In the genomic region with DNA sequence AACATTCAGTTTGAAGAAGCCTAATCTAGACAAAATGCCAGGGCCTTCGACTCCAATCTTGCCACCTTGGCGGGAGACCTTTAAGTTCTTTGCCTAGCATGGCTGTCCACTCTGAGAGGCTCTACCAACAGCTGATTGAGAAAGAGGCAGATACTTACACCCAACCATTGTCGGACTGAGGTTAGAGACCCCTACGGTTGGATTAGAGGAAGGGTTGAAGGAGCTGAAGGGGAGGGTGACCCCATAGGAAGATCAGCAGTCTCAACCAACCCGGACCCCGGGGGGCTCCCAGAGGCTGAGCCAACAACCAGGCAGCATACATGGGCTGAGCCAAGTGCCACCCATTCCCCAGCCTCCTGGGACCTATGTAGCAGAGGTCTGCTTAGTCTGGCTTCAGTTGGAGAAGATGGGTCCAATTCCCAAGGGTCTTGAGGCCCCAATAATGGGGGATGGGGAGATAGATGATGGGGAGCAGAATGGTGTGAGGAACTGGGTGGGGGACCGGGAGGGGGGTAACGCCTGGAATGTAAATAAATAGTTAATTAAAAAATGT, we compare ENCODE assay signal across 7 mouse cellular contexts. TPM values are rescaled to one million over a fixed set of nuclear protein-coding genes. Genes with fewer than 3 reads are reported as not detected.
DNase-seq lines count a peak whose midpoint lies in the region; ATAC-seq and TF ChIP-seq lines count a peak whose summit lies in the region.

No protein-coding gene starts in this region.

- peak; percentile 61 for ATAC-seq in lung, embryonic 16.5 days (ENCODE audit: low read depth)
- peak; percentile 61 for ATAC-seq in forebrain, postnatal 0 days
- ATAC-seq in neural tube, embryonic 13.5 days (ENCODE audit: low read depth): peak; percentile 82
- no peak for ATAC-seq in megakaryocyte progenitor cell, adult 5-6 weeks (replicated peaks; ENCODE audit: poor library complexity)

- DNase-seq in lung, postnatal 36 days: no peak
- peak; percentile 19 to 38 for DNase-seq in cerebellum, adult 18-20 months
- no peak for DNase-seq in forebrain, postnatal 0 days
- peak; percentile 9 to 27 for DNase-seq in kidney, postnatal 4 days

- H3K4me2 ChIP-seq in lung, embryonic 16.5 days (ENCODE audit: low read depth, low read length): peak overlapping the region; percentile 74
- H3K4me2 ChIP-seq in forebrain, postnatal 0 days (ENCODE audit: low read depth): peak overlapping the region; percentile 64
- H3K4me2 ChIP-seq in neural tube, embryonic 13.5 days: peak overlapping the region; percentile 86

- no peaks in the 10 kb centered on the region for H3K36me3 ChIP-seq in lung, embryonic 16.5 days (ENCODE audit: control insufficient read depth, insufficient read depth, low read length)
- H3K36me3 ChIP-seq in forebrain, postnatal 0 days (ENCODE audit: insufficient read depth): no peaks in the 10 kb centered on the region
- H3K36me3 ChIP-seq in neural tube, embryonic 13.5 days: no peaks in the 10 kb centered on the region

- peak overlapping the region; percentile 88 for H3K9ac ChIP-seq in lung, embryonic 16.5 days (ENCODE audit: low read length)
- H3K9ac ChIP-seq in forebrain, postnatal 0 days: peak overlapping the region; percentile 93
- peak overlapping the region; percentile 88 for H3K9ac ChIP-seq in neural tube, embryonic 13.5 days

- H3K4me3 ChIP-seq in lung, embryonic 16.5 days (ENCODE audit: low read length): peak overlapping the region; percentile 77
- H3K4me3 ChIP-seq in forebrain, postnatal 0 days (ENCODE audit: low read depth, low read length): peak overlapping the region; percentile 96
- H3K4me3 ChIP-seq in neural tube, embryonic 13.5 days: peak overlapping the region; percentile 83

- H3K27ac ChIP-seq in lung, embryonic 16.5 days (ENCODE audit: low read length): no peak overlapping the region
- peak overlapping the region; percentile 94 for H3K27ac ChIP-seq in forebrain, postnatal 0 days (ENCODE audit: low read depth, low read length)
- H3K27ac ChIP-seq in neural tube, embryonic 13.5 days (replicated peaks): peak overlapping the region; percentile 89; the same call in 1 of the 2 replicates

- H3K27me3 ChIP-seq in lung, embryonic 16.5 days (ENCODE audit: control insufficient read depth, insufficient read depth, low read depth, low read length): no peaks in the 10 kb centered on the region
- H3K27me3 ChIP-seq in forebrain, postnatal 0 days (ENCODE audit: insufficient read depth, low read length): no peaks in the 10 kb centered on the region
- H3K27me3 ChIP-seq in neural tube, embryonic 13.5 days: no peaks in the 10 kb centered on the region

- no peak for TF ChIP-seq CTCF in forebrain, postnatal 0 days (IDR thresholded peaks at IDR 0.05; ENCODE audit: low read depth)

- H3K4me1 ChIP-seq in lung, embryonic 16.5 days (replicated peaks; ENCODE audit: control insufficient read depth, insufficient read depth, low read length): peaks cover 8% of the 10 kb centered on the region
- H3K4me1 ChIP-seq in forebrain, postnatal 0 days (ENCODE audit: insufficient read depth): peaks cover 9% of the 10 kb centered on the region; the same call in 1 of the 2 replicates
- peaks cover 24% of the 10 kb centered on the region for H3K4me1 ChIP-seq in neural tube, embryonic 13.5 days (replicated peaks)

- 48% methylated on average over 8 of the region's 8 CpGs for WGBS in lung, embryonic 16.5 days
- 58% methylated on average over 8 of the region's 8 CpGs for WGBS in forebrain, postnatal 0 days
- 63% methylated on average over 8 of the region's 8 CpGs for WGBS in neural tube, embryonic 13.5 days

- H3K9me3 ChIP-seq in lung, embryonic 16.5 days (ENCODE audit: control insufficient read depth, low read length): no peaks in the 10 kb centered on the region
- no peaks in the 10 kb centered on the region for H3K9me3 ChIP-seq in forebrain, postnatal 0 days (ENCODE audit: low read length)
- no peaks in the 10 kb centered on the region for H3K9me3 ChIP-seq in neural tube, embryonic 13.5 days

RNA-seq across cellular contexts. Expression of gene C1d, which starts 0.5 kb away (rescaled TPM):
- polyA plus RNA-seq in lung, embryonic 16.5 days (2015; fragmentation: Nextera tagmentation; extraction: Ambion mirVana): 88.2 and 89.1 TPM in 2 replicates
- total RNA-seq in forebrain, postnatal 0 days (2014; rRNA removed): 66.2 and 69.2 TPM in 2 replicates
- polyA plus RNA-seq in forebrain, postnatal 0 days (2015; fragmentation: Nextera tagmentation; extraction: Ambion mirVana): 179 and 203 TPM in 2 replicates
- polyA plus RNA-seq in neural tube, embryonic 13.5 days (2015; fragmentation: Nextera tagmentation; extraction: Ambion mirVana): 129 and 140 TPM in 2 replicates
- 56.5 and 62.5 TPM in 2 replicates for total RNA-seq in megakaryocyte progenitor cell, adult 5-6 weeks (2015)
- 55.7 and 70.1 TPM in 2 replicates for total RNA-seq in megakaryocyte progenitor cell, adult 5-6 weeks (2017)

RNA-seq across cellular contexts. Expression of gene Pno1, which starts 45.5 kb away (rescaled TPM):
- 48.7 and 53.0 TPM in 2 replicates for polyA plus RNA-seq in lung, embryonic 16.5 days (2015; fragmentation: Nextera tagmentation; extraction: Ambion mirVana)
- 42.6 and 48.6 TPM in 2 replicates for total RNA-seq in forebrain, postnatal 0 days (2014; rRNA removed)
- 60.4 and 71.0 TPM in 2 replicates for polyA plus RNA-seq in forebrain, postnatal 0 days (2015; fragmentation: Nextera tagmentation; extraction: Ambion mirVana)
- polyA plus RNA-seq in neural tube, embryonic 13.5 days (2015; fragmentation: Nextera tagmentation; extraction: Ambion mirVana): 52.3 and 55.3 TPM in 2 replicates
- total RNA-seq in megakaryocyte progenitor cell, adult 5-6 weeks (2015): 77.6 and 83.7 TPM in 2 replicates
- total RNA-seq in megakaryocyte progenitor cell, adult 5-6 weeks (2017): 112 and 130 TPM in 2 replicates

Comparison
In these comparisons a context has a peak if more than half of its experiments do, and no peak if none do; other contexts are left out.
1. DNase-seq: peak in cerebellum, adult 18-20 months (2 of 2) and kidney, postnatal 4 days (2 of 2); none in lung, postnatal 36 days (single experiment) and forebrain, postnatal 0 days (single experiment).
2. Peak in every context shown above with its lines, with median percentiles within 50 percentile points of each other: H3K4me2 ChIP-seq, H3K4me3 ChIP-seq and H3K9ac ChIP-seq.